In the genomic region with DNA sequence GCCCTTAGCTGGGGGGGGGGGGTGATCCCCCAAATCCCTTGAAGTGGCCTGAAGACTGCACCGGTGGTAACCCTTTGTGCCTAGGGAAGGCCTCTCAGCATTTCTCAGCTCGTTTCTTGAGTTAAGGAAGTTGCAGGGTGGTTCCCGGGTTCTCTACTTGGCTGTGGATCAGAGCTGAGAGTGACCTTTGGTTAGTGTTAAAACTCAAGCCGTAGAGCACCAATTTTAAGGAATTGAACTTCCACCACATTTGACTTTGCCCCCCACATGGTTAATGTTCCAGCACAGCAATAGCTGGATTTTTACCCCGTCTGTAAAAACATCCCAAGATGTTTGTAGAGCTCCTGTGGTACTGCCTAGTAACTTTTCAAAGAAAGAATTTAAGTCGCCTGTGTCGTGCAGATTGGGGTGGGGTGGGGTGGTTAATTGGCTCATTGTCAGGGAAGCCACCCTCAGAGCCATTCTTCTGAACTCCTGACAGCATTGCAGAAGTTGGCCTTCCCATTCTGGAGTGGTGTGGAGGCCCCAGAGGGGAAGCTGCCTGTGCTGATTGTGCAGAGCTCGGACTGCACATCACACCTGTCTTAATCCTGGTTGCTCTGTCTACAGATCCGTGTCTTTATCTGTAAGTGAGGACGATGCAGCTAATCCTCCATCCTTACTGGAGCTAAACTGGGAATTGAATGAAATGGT, we compare ENCODE assay signal across 8 mouse cellular contexts. TPM values are rescaled to one million over a fixed set of nuclear protein-coding genes. Genes with fewer than 3 reads are reported as not detected.
DNase-seq lines count a peak whose midpoint lies in the region; ATAC-seq lines count a peak whose summit lies in the region.

No protein-coding gene starts in this region.

- H3K9me3 ChIP-seq in heart, embryonic 11.5 days (replicated peaks; ENCODE audit: control insufficient read depth, low read length) = no peaks in the 10 kb centered on the region
- H3K9me3 ChIP-seq in forebrain, embryonic 10.5 days = no peaks in the 10 kb centered on the region
- no peaks in the 10 kb centered on the region for H3K9me3 ChIP-seq in kidney, embryonic 15.5 days (replicated peaks)
- no peaks in the 10 kb centered on the region for H3K9me3 ChIP-seq in midbrain, embryonic 16.5 days (replicated peaks; ENCODE audit: control insufficient read depth, low read length, poor library complexity, severe bottlenecking)

- peak overlapping the region; percentile 92 for H3K4me3 ChIP-seq in heart, embryonic 11.5 days (ENCODE audit: low read depth, low read length)
- H3K4me3 ChIP-seq in forebrain, embryonic 10.5 days = peak overlapping the region; percentile 90
- peak overlapping the region; percentile 87 for H3K4me3 ChIP-seq in kidney, embryonic 15.5 days (replicated peaks)
- peak overlapping the region; percentile 79 for H3K4me3 ChIP-seq in midbrain, embryonic 16.5 days (ENCODE audit: low read depth, low read length)

- 72% methylated on average over 10 of the region's 10 CpGs for WGBS in heart, embryonic 11.5 days (ENCODE audit: insufficient replicate concordance)
- WGBS in forebrain, embryonic 10.5 days = 69% methylated on average over 10 of the region's 10 CpGs
- 59% methylated on average over 10 of the region's 10 CpGs for WGBS in kidney, embryonic 15.5 days
- 42% methylated on average over 10 of the region's 10 CpGs for WGBS in midbrain, embryonic 16.5 days

- H3K27me3 ChIP-seq in heart, embryonic 11.5 days (ENCODE audit: control insufficient read depth, insufficient read depth, low read length) = no peaks in the 10 kb centered on the region
- no peaks in the 10 kb centered on the region for H3K27me3 ChIP-seq in forebrain, embryonic 10.5 days (ENCODE audit: poor library complexity, severe bottlenecking)
- no peaks in the 10 kb centered on the region for H3K27me3 ChIP-seq in kidney, embryonic 15.5 days
- no peaks in the 10 kb centered on the region for H3K27me3 ChIP-seq in midbrain, embryonic 16.5 days (ENCODE audit: control insufficient read depth, insufficient read depth, low read depth, low read length)

- no peak overlapping the region for H3K27ac ChIP-seq in heart, embryonic 11.5 days (ENCODE audit: low read depth, low read length)
- H3K27ac ChIP-seq in forebrain, embryonic 10.5 days = peak overlapping the region; percentile 87
- peak overlapping the region; percentile 90 for H3K27ac ChIP-seq in kidney, embryonic 15.5 days
- no peak overlapping the region for H3K27ac ChIP-seq in midbrain, embryonic 16.5 days (ENCODE audit: low read length)

- no peak for DNase-seq in heart, postnatal 4 days
- no peak for DNase-seq in forebrain, embryonic 10.5 days (ENCODE audit: extremely low spot score, low spot score)
- DNase-seq in spleen, adult 18-20 months = no peak
- DNase-seq in urinary bladder, adult 18-20 months (ENCODE audit: low spot score in 2 of 2) = no peak
- no peak for DNase-seq in gastrocnemius, postnatal 36 days

- peaks cover 10% of the 10 kb centered on the region for H3K36me3 ChIP-seq in heart, embryonic 11.5 days (ENCODE audit: control insufficient read depth, insufficient read depth, low read length)
- peaks cover 42% of the 10 kb centered on the region for H3K36me3 ChIP-seq in forebrain, embryonic 10.5 days (replicated peaks)
- peaks cover 44% of the 10 kb centered on the region for H3K36me3 ChIP-seq in kidney, embryonic 15.5 days
- peaks cover 12% of the 10 kb centered on the region for H3K36me3 ChIP-seq in midbrain, embryonic 16.5 days (ENCODE audit: control insufficient read depth, insufficient read depth, low read length)

- peak overlapping the region; percentile 89 for H3K9ac ChIP-seq in heart, embryonic 11.5 days (ENCODE audit: low read depth, low read length)
- H3K9ac ChIP-seq in kidney, embryonic 15.5 days = peak overlapping the region; percentile 79
- peak overlapping the region; percentile 74; the same call in 1 of the 2 replicates for H3K9ac ChIP-seq in midbrain, embryonic 16.5 days (ENCODE audit: low read depth, low read length)

- no peak for ATAC-seq in heart, embryonic 11.5 days (replicated peaks; ENCODE audit: insufficient number of reproducible peaks, low FRiP score, low TSS enrichment)
- no peak for ATAC-seq in kidney, embryonic 15.5 days (replicated peaks; ENCODE audit: low FRiP score)
- no peak for ATAC-seq in midbrain, embryonic 16.5 days

- intact Hi-C loops in gastrocnemius, postnatal 36 days (cut with DNase I) = no loop called here

- H3K4me2 ChIP-seq in heart, embryonic 11.5 days = peak overlapping the region; percentile 96
- H3K4me2 ChIP-seq in kidney, embryonic 15.5 days = peak overlapping the region; percentile 79
- peak overlapping the region; percentile 93 for H3K4me2 ChIP-seq in midbrain, embryonic 16.5 days (ENCODE audit: low read length)

- H3K4me1 ChIP-seq in heart, embryonic 11.5 days (ENCODE audit: control insufficient read depth, insufficient read depth, low read length) = peaks cover 13% of the 10 kb centered on the region
- H3K4me1 ChIP-seq in forebrain, embryonic 10.5 days = peaks cover 26% of the 10 kb centered on the region
- peaks cover 32% of the 10 kb centered on the region for H3K4me1 ChIP-seq in kidney, embryonic 15.5 days
- H3K4me1 ChIP-seq in midbrain, embryonic 16.5 days (ENCODE audit: control insufficient read depth, insufficient read depth, low read length) = peaks cover 22% of the 10 kb centered on the region

RNA-seq across cellular contexts. Expression of gene Tbc1d13, which starts 1.5 kb away (rescaled TPM):
- 8.2 and 9.1 TPM in 2 replicates for polyA plus RNA-seq in heart, embryonic 11.5 days (2014; fragmentation: Nextera tagmentation; extraction: Ambion mirVana)
- total RNA-seq in heart, postnatal 4 days (2021) = 10 to 100 TPM; 23.9 to 27.4 TPM
- polyA plus RNA-seq in forebrain, embryonic 10.5 days (2016; fragmentation: Nextera tagmentation; extraction: Ambion mirVana) = 7.8 and 8.6 TPM in 2 replicates
- polyA plus RNA-seq in kidney, embryonic 15.5 days (2015; fragmentation: Nextera tagmentation; extraction: Ambion mirVana) = 8.2 and 8.9 TPM in 2 replicates
- 11.8 and 14.3 TPM in 2 replicates for polyA plus RNA-seq in midbrain, embryonic 16.5 days (2015; fragmentation: Nextera tagmentation; extraction: Ambion mirVana)
- total RNA-seq in gastrocnemius, postnatal 36 days (2021) = 10 to 100 TPM; 11.4 to 12.2 TPM

RNA-seq across cellular contexts. Expression of gene Zer1, which starts 10.7 kb away (rescaled TPM):
- polyA plus RNA-seq in heart, embryonic 11.5 days (2014; fragmentation: Nextera tagmentation; extraction: Ambion mirVana) = 5.4 and 7.1 TPM in 2 replicates
- 10 to 100 TPM; 24.3 to 24.9 TPM for total RNA-seq in heart, postnatal 4 days (2021)
- polyA plus RNA-seq in forebrain, embryonic 10.5 days (2016; fragmentation: Nextera tagmentation; extraction: Ambion mirVana) = 6.3 and 6.6 TPM in 2 replicates
- polyA plus RNA-seq in kidney, embryonic 15.5 days (2015; fragmentation: Nextera tagmentation; extraction: Ambion mirVana) = 7.2 and 8.6 TPM in 2 replicates
- 13.1 and 13.5 TPM in 2 replicates for polyA plus RNA-seq in midbrain, embryonic 16.5 days (2015; fragmentation: Nextera tagmentation; extraction: Ambion mirVana)
- total RNA-seq in gastrocnemius, postnatal 36 days (2021) = 10 to 100 TPM; 19.9 to 21.7 TPM

RNA-seq across cellular contexts. Expression of gene Endog, which starts 36.2 kb away (rescaled TPM):
- 30.0 and 33.4 TPM in 2 replicates for polyA plus RNA-seq in heart, embryonic 11.5 days (2014; fragmentation: Nextera tagmentation; extraction: Ambion mirVana)
- total RNA-seq in heart, postnatal 4 days (2021) = 10 to 100 TPM; 44.4 to 48.9 TPM
- 17.1 and 17.9 TPM in 2 replicates for polyA plus RNA-seq in forebrain, embryonic 10.5 days (2016; fragmentation: Nextera tagmentation; extraction: Ambion mirVana)
- 19.8 and 20.8 TPM in 2 replicates for polyA plus RNA-seq in kidney, embryonic 15.5 days (2015; fragmentation: Nextera tagmentation; extraction: Ambion mirVana)
- 22.6 and 27.0 TPM in 2 replicates for polyA plus RNA-seq in midbrain, embryonic 16.5 days (2015; fragmentation: Nextera tagmentation; extraction: Ambion mirVana)
- 10 to 100 TPM; 51.4 to 54.6 TPM for total RNA-seq in gastrocnemius, postnatal 36 days (2021)

RNA-seq across cellular contexts. Expression of gene Zdhhc12, which starts 41.6 kb away (rescaled TPM):
- 56.3 and 59.1 TPM in 2 replicates for polyA plus RNA-seq in heart, embryonic 11.5 days (2014; fragmentation: Nextera tagmentation; extraction: Ambion mirVana)
- 10 to 100 TPM in 1 of 2 experiments, 1 to 10 TPM in 1; 7.8 to 10.6 TPM for total RNA-seq in heart, postnatal 4 days (2021)
- 34.2 and 35.4 TPM in 2 replicates for polyA plus RNA-seq in forebrain, embryonic 10.5 days (2016; fragmentation: Nextera tagmentation; extraction: Ambion mirVana)
- 35.2 and 37.7 TPM in 2 replicates for polyA plus RNA-seq in kidney, embryonic 15.5 days (2015; fragmentation: Nextera tagmentation; extraction: Ambion mirVana)
- polyA plus RNA-seq in midbrain, embryonic 16.5 days (2015; fragmentation: Nextera tagmentation; extraction: Ambion mirVana) = 21.1 and 26.9 TPM in 2 replicates
- total RNA-seq in gastrocnemius, postnatal 36 days (2021) = 1 to 10 TPM; 2.6 to 3.0 TPM

RNA-seq across cellular contexts. Expression of gene Spout1, which starts 43.2 kb away (rescaled TPM):
- 41.2 and 43.4 TPM in 2 replicates for polyA plus RNA-seq in heart, embryonic 11.5 days (2014; fragmentation: Nextera tagmentation; extraction: Ambion mirVana)
- total RNA-seq in heart, postnatal 4 days (2021) = 10 to 100 TPM in 1 of 2 experiments, 1 to 10 TPM in 1; 8.4 to 10.7 TPM
- polyA plus RNA-seq in forebrain, embryonic 10.5 days (2016; fragmentation: Nextera tagmentation; extraction: Ambion mirVana) = 92.5 and 96.1 TPM in 2 replicates
- polyA plus RNA-seq in kidney, embryonic 15.5 days (2015; fragmentation: Nextera tagmentation; extraction: Ambion mirVana) = 76.3 and 83.0 TPM in 2 replicates
- 63.0 and 67.3 TPM in 2 replicates for polyA plus RNA-seq in midbrain, embryonic 16.5 days (2015; fragmentation: Nextera tagmentation; extraction: Ambion mirVana)
- 1 to 10 TPM; 4.5 to 4.8 TPM for total RNA-seq in gastrocnemius, postnatal 36 days (2021)

Comparison
In these comparisons a context has a peak if more than half of its experiments do, and no peak if none do; other contexts are left out.
1. H3K27ac ChIP-seq: peak in forebrain, embryonic 10.5 days (single experiment) and kidney, embryonic 15.5 days (single experiment); none in heart, embryonic 11.5 days (single experiment) and midbrain, embryonic 16.5 days (single experiment).
2. Peak in every context shown above with its lines, with median percentiles within 50 percentile points of each other: H3K4me2 ChIP-seq, H3K4me3 ChIP-seq and H3K9ac ChIP-seq.